Mouse (Mus musculus) spleen, adult 2 months (tissue): Measurements from ENCODE around the gene Afg1l.

Experiments
- CTCF ChIP-seq: fragments of 200-500 bp; IDR thresholded peaks from 2 replicates; pipeline ENCODE4 v1.5.1; 2011; ENCODE audit warnings: mild to moderate bottlenecking, inconsistent platforms; ENCODE audit not compliant: insufficient read depth, insufficient read length, insufficient replicate concordance; ENCODE audit errors: extremely low read depth
- POLR2A ChIP-seq: fragments of 200-500 bp; IDR thresholded peaks from 2 replicates; pipeline ENCODE4 v1.6.1; 2011; ENCODE audit warnings: low read depth, low read length, inconsistent platforms

GRCm38 (mm10) chr10:42271454-42272230 is 206.7 kb downstream of the Afg1l start:
- TF ChIP-seq CTCF: no peak
- TF ChIP-seq POLR2A: no peak
